In the genomic region with DNA sequence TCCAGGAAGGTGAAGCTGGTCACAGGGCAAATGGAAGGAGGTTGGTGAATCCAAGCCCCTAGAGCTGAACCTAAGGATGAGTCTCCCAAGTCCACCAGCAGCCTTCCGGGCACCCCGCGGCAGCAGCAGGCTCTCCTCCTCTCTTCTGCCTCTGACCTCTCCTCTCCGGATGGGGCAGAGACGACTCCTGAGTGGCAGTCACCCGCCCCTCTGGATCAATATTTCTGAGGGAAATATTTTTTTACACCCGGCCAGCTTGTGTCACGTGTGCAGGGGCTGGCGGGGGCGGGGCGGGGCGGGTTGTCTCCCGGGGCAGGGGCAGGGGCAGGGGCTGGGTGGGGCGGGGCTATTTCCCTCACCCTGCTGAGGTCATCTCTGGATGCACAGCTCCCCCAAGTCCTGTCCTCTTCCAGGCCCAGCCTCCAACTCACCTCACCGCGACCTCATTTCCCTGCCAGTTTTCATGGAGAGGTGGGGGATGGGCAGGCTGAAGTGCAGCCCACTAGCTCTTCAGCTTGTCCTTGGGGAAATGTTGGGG, we compare ENCODE assay signal across 8 mouse cellular contexts. TPM values are rescaled to one million over a fixed set of nuclear protein-coding genes. Genes with fewer than 3 reads are reported as not detected.
DNase-seq lines count a peak whose midpoint lies in the region; ATAC-seq lines count a peak whose summit lies in the region.

No protein-coding gene starts in this region.

- peaks cover 9% of the 10 kb centered on the region; the same call in 1 of the 2 replicates for H3K4me1 ChIP-seq in embryonic facial prominence, embryonic 14.5 days (ENCODE audit: control insufficient read depth, insufficient read depth, low read length)
- peaks cover 6% of the 10 kb centered on the region for H3K4me1 ChIP-seq in midbrain, embryonic 16.5 days (ENCODE audit: control insufficient read depth, insufficient read depth, low read length)

- H3K4me3 ChIP-seq in embryonic facial prominence, embryonic 14.5 days (ENCODE audit: low read depth, low read length), result peak overlapping the region; percentile 25
- H3K4me3 ChIP-seq in midbrain, embryonic 16.5 days (ENCODE audit: low read depth, low read length), result no peak overlapping the region

- 2% methylated on average over 9 of the region's 16 CpGs for WGBS in embryonic facial prominence, embryonic 14.5 days
- 10% methylated on average over 16 of the region's 16 CpGs for WGBS in midbrain, embryonic 16.5 days

- H3K36me3 ChIP-seq in embryonic facial prominence, embryonic 14.5 days (ENCODE audit: control insufficient read depth, insufficient read depth, low read length), result no peaks in the 10 kb centered on the region
- no peaks in the 10 kb centered on the region for H3K36me3 ChIP-seq in midbrain, embryonic 16.5 days (ENCODE audit: control insufficient read depth, insufficient read depth, low read length)

- H3K9ac ChIP-seq in embryonic facial prominence, embryonic 14.5 days (ENCODE audit: low read depth, low read length), result 0 out of 2 replicates have a peak overlapping the region, but pooled peaks have one; percentile 6
- H3K9ac ChIP-seq in midbrain, embryonic 16.5 days (ENCODE audit: low read depth, low read length), result no peak overlapping the region

- intact Hi-C loops in heart, postnatal 10 days (cut with DNase I), result no loop called here

- H3K9me3 ChIP-seq in embryonic facial prominence, embryonic 14.5 days (ENCODE audit: control insufficient read depth, low read length), result no peaks in the 10 kb centered on the region
- no peaks in the 10 kb centered on the region for H3K9me3 ChIP-seq in midbrain, embryonic 16.5 days (replicated peaks; ENCODE audit: control insufficient read depth, low read length, poor library complexity, severe bottlenecking)

- peak; percentile 88 for ATAC-seq in embryonic facial prominence, embryonic 14.5 days (ENCODE audit: low read depth)
- peak; percentile 34; the same call in 1 of the 2 replicates for ATAC-seq in midbrain, embryonic 16.5 days
- no peak for ATAC-seq in frontal cortex, adult (ENCODE audit: low TSS enrichment)

- H3K27me3 ChIP-seq in embryonic facial prominence, embryonic 14.5 days (replicated peaks; ENCODE audit: control insufficient read depth, insufficient read depth, low read length), result no peaks in the 10 kb centered on the region
- no peaks in the 10 kb centered on the region for H3K27me3 ChIP-seq in midbrain, embryonic 16.5 days (ENCODE audit: control insufficient read depth, insufficient read depth, low read depth, low read length)

- DNase-seq in R1 (ENCODE audit: low read depth, low spot score), result peak; percentile 83
- peak; percentile 80 for DNase-seq in embryonic facial prominence, embryonic 14.5 days (ENCODE audit: low spot score)
- peak; percentile 64 to 79 for DNase-seq in heart, postnatal 10 days
- DNase-seq in kidney, postnatal 36 days, result peak; percentile 53 to 70
- no peak for DNase-seq in spleen, postnatal 36 days (ENCODE audit: low spot score in 2 of 2)
- no peak for DNase-seq in spleen, postnatal 10 days (ENCODE audit: low spot score in 2 of 2)

- peak overlapping the region; percentile 52 for H3K4me2 ChIP-seq in embryonic facial prominence, embryonic 14.5 days (ENCODE audit: low read depth, low read length)
- peak overlapping the region; percentile 38 for H3K4me2 ChIP-seq in midbrain, embryonic 16.5 days (ENCODE audit: low read length)

- 0 out of 2 replicates have a peak overlapping the region, but pooled peaks have one; percentile 6 for H3K27ac ChIP-seq in embryonic facial prominence, embryonic 14.5 days (replicated peaks; ENCODE audit: low read depth, low read length)
- H3K27ac ChIP-seq in midbrain, embryonic 16.5 days (ENCODE audit: low read length), result no peak overlapping the region

RNA-seq across cellular contexts. Expression of a gene that starts 28.1 kb away (rescaled TPM):
- polyA plus RNA-seq in embryonic facial prominence, embryonic 14.5 days (2014; fragmentation: Nextera tagmentation; extraction: Ambion mirVana), result 0.79 and 1.2 TPM in 2 replicates
- under 1 TPM; 0.67 to 0.89 TPM for total RNA-seq in heart, postnatal 10 days (2021)
- 13.3 and 14.7 TPM in 2 replicates for polyA plus RNA-seq in midbrain, embryonic 16.5 days (2015; fragmentation: Nextera tagmentation; extraction: Ambion mirVana)

Comparison
In these comparisons a context has a peak if more than half of its experiments do, and no peak if none do; other contexts are left out.
1. DNase-seq: peak in R1 (single experiment), embryonic facial prominence, embryonic 14.5 days (single experiment), heart, postnatal 10 days (2 of 2) and kidney, postnatal 36 days (2 of 2); none in spleen, postnatal 36 days (0 of 2) and spleen, postnatal 10 days (0 of 2).